Mouse (Mus musculus) stomach, postnatal 0 days (tissue): ENCODE measurements around the gene Rhcg.

Experiments used
- CTCF ChIP-seq: IDR thresholded peaks from 2 replicates; pipeline ENCODE4 v1.5.1; 2016; ENCODE audit warnings: antibody characterized with exemption, low read depth, mild to moderate bottlenecking, moderate library complexity
- EP300 ChIP-seq: optimal IDR thresholded peaks from 2 replicates; pipeline ENCODE3; 2016; ENCODE audit warnings: antibody characterized with exemption

DNA sequence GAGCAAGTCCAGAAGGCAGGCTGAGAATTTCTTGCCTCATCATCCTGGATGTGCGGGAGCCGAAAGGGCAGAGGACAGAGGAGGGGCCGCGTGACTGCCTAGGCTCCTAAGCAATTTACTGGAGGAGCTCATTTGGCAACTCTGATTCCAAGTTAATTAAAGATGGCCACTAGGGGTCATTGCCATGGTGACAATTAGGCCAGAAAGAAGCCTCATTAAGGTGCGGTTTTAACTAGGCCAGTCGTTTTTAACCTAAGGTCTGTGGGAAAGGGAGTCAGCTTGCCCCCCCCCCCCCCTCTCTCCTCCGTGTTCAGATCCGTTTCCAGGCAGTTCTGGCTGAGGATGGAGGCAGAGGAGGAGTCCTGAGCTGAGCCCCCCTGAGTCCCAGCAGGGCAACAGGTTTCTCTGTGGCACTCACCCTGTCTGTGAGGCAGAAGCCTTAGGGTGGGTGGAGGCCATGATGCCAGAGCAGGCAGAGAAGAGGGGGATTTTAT is 59.7 kb downstream of the Rhcg start:
- TF ChIP-seq CTCF (no peak), EP300 (no peak)
